Mouse (Mus musculus) testis, adult 2 months (tissue): Measurements from ENCODE around the gene Eaf1. TPM values are rescaled to one million over a fixed set of nuclear protein-coding genes. Genes with fewer than 3 reads are reported as not detected.

Source experiments
- H3K27ac ChIP-seq: fragments of 200-500 bp; 2 replicates; pipeline ENCODE4 v1.5.1; 2012; ENCODE audit warnings: low read depth, low read length; ENCODE audit not compliant: control insufficient read depth, insufficient read depth
- H3K27me3 ChIP-seq: fragments of 200-500 bp; 2 replicates; pipeline ENCODE4 v1.6.1; 2012; ENCODE audit warnings: mild to moderate bottlenecking, low read length, moderate library complexity; ENCODE audit not compliant: control insufficient read depth, insufficient read depth
- H3K36me3 ChIP-seq: fragments of 200-500 bp; 2 replicates; pipeline ENCODE4 v1.6.1; 2012; ENCODE audit warnings: mild to moderate bottlenecking, low read length; ENCODE audit not compliant: control insufficient read depth, insufficient read depth
- H3K4me1 ChIP-seq: fragments of 200-500 bp; 2 replicates; pipeline ENCODE4 v1.6.1; 2012; ENCODE audit warnings: low read length; ENCODE audit not compliant: control insufficient read depth, insufficient read depth
- H3K4me3 ChIP-seq: fragments of 200-500 bp; 2 replicates; pipeline ENCODE4 v1.5.1; 2012; ENCODE audit warnings: low read depth, mild to moderate bottlenecking, low read length, moderate library complexity, mixed read lengths; ENCODE audit not compliant: control insufficient read depth
- CTCF ChIP-seq: fragments of 200-500 bp; IDR thresholded peaks from 2 replicates; pipeline ENCODE4 v1.5.1; 2012; ENCODE audit warnings: low read depth, mild to moderate bottlenecking, inconsistent platforms, low read length, moderate library complexity; ENCODE audit not compliant: control insufficient read depth, insufficient read depth, insufficient replicate concordance
- POLR2A ChIP-seq: fragments of 200-500 bp; IDR thresholded peaks from 2 replicates; pipeline ENCODE4 v1.6.1; 2012; ENCODE audit warnings: low read depth, mild to moderate bottlenecking, inconsistent platforms, low read length, moderate library complexity; ENCODE audit not compliant: control insufficient read depth
- polyA plus RNA-seq: library from polyadenylated mRNA; depleted of rRNA; stranded (reverse); fragments of >200 nt; gene quantifications from 2 replicates; pipeline ENCODE4 v1.2.3, GENCODE M21; 2012

The Eaf1 gene
- polyA plus RNA-seq, 1 experiment, result 27.1 TPM

DNA sequence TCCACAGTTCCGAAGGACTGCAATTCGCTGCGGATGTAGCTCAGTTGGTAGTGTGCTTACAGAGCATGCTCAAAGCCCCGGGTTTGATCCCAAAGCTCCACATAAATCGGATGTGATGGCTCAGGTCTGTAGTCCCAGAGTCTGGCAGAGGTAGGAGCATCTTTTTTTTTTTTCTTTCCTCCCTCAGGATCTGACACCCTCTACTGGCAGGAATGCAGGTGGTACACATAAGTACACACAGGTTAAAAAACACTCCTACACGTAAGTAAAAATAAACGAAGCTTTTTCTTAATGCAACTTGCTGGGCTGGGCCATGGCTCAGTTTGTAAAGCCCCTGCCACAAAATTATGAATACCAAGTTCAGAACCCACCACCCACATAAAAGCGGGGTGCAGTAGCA, 30.0 kb upstream of the Eaf1 start:
- no peaks in the 10 kb centered on the region; the same call in 1 of the 2 replicates for H3K36me3 ChIP-seq

DNA sequence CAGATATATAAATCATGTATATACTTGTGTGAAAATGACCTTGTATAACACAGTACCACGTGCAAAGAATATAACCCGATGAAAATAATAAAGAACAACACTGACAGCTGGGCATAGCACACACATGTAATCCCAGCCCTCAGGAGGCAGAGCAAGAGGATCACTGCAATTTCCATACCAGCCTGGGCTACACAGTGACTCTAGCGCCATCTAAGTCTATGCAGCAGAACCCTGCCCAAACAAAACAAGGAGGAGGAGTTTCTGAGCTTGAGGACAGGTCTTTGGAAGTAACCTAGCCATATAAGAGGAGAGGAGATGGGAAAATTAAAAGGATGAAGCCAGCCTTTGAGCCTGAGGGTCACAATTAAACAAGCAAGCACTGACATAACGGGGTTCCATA, 24.5 kb upstream of the Eaf1 start:
- Histone ChIP-seq H3K36me3 (no peaks in the 10 kb centered on the region), H3K4me3 (no peak overlapping the region), H3K27ac (no peak overlapping the region), H3K27me3 (no peaks in the 10 kb centered on the region), H3K4me1 (no peaks in the 10 kb centered on the region)
- TF ChIP-seq CTCF, result no peak
- no peak for TF ChIP-seq POLR2A

More for the DNA sequence above, 30.0 kb upstream of the Eaf1 start:
- Histone ChIP-seq H3K4me3 (no peak overlapping the region), H3K27me3 (no peaks in the 10 kb centered on the region), H3K4me1 (no peaks in the 10 kb centered on the region; the same call in 1 of the 2 replicates), H3K27ac (no peak overlapping the region)
- TF ChIP-seq POLR2A, result no peak
- TF ChIP-seq CTCF, result no peak

DNA sequence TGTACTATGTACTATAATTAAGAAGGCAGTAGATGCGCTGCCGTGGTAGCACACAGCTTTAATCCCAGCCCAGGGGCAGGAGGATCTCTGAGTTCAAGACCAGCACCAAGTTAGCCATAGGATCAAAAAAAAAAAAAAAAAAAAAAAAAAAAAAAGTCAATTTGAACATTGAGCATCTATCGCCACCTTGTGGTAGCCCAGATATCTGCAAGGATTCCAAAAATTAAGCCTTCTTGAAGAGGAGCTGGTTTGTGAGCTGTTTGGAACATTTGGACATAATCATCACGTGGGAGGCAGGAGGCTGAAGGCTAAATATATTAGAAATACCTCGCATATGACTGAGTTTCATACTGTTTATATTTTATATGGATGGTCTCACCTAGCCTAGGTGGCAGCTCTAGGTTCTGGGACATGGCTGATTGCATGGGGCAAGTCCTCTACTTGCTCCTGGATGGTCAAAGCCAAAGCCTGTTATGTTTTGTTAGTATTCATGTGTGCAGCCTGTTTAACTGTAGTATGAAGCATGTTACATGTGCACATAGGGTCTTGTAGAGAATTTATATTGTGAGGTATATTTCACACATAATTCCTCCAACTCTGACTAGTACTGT, 21.6 kb upstream of the Eaf1 start:
- Histone ChIP-seq H3K36me3 (no peaks in the 10 kb centered on the region), H3K27me3 (no peaks in the 10 kb centered on the region), H3K27ac (no peak overlapping the region; the same call in 1 of the 2 replicates), H3K4me1 (no peaks in the 10 kb centered on the region), H3K4me3 (no peak overlapping the region)
- TF ChIP-seq CTCF (no peak), POLR2A (no peak)

DNA sequence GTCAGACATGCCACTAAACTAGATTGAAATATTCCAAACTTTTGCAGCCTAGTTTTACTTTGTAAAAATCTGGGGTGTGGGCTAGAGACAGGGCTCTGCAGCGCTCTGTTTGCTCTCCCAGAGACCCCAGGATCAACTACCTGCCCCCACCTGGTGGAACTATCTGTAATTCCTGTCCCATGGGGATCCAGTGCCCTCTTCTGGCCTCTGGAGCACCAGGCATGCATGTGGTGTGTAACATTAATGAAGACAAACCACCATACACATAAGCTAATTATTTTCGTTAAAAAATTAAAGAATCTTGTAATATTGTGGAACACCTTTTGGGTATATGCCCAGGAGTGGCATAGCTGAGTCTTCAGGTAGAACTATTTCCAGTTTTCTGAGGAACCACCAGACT, 20.9 kb upstream of the Eaf1 start:
- no peak overlapping the region for H3K27ac ChIP-seq
- H3K4me1 ChIP-seq, result no peaks in the 10 kb centered on the region
- TF ChIP-seq CTCF (no peak), POLR2A (no peak)

DNA sequence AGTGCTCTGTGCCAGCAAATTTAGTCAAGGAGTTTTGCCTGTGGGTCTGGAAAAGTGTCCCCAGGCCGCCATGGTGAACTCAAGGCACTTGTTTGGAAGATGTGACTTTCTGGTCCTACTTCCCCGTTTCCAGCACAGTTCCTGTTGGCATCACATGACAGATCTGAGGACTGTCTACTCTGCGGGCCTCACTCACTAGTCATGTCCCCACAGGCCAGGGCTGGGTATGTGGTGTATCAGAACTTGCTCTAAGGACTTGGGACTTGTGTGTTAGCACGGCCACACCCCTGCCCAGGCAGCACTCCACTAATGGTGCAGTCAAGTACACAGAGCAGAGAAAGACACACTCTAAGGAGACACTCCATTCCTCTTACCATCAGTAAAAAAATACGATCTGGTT, 11.8 kb upstream of the Eaf1 start:
- no peaks in the 10 kb centered on the region for H3K4me1 ChIP-seq
- H3K4me3 ChIP-seq, result no peak overlapping the region
- peaks cover 4% of the 10 kb centered on the region for H3K36me3 ChIP-seq
- H3K27ac ChIP-seq, result no peak overlapping the region
- TF ChIP-seq CTCF, result no peak
- no peak for TF ChIP-seq POLR2A
- no peaks in the 10 kb centered on the region for H3K27me3 ChIP-seq

More for the DNA sequence above, 20.9 kb upstream of the Eaf1 start:
- Histone ChIP-seq H3K27me3 (no peaks in the 10 kb centered on the region), H3K4me3 (no peak overlapping the region), H3K36me3 (no peaks in the 10 kb centered on the region)

DNA sequence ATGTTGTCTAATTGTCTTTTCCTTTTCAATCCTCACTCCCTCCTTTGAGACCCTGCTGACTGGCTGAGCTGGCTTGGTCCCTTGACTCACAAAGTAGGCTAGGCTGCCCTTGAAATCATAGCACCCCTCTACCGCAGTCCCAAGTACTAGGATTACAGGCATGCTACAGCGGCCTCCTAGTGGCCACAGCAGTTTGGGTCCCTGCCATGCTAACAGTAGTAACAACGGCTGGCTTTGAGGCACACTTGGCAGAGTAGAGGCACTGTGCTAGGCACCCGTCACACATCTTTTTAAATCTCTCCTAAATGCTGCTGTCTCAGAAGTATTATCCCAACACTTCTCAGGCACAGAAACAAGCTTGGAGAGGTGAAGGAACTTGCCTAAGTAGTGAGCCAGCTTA, 7.7 kb upstream of the Eaf1 start:
- TF ChIP-seq CTCF, result no peak; the same call in 1 of the 2 replicates
- TF ChIP-seq POLR2A, result no peak
- Histone ChIP-seq H3K4me3 (no peak overlapping the region), H3K36me3 (peaks cover 3% of the 10 kb centered on the region), H3K27ac (no peak overlapping the region), H3K27me3 (no peaks in the 10 kb centered on the region), H3K4me1 (no peaks in the 10 kb centered on the region)

DNA sequence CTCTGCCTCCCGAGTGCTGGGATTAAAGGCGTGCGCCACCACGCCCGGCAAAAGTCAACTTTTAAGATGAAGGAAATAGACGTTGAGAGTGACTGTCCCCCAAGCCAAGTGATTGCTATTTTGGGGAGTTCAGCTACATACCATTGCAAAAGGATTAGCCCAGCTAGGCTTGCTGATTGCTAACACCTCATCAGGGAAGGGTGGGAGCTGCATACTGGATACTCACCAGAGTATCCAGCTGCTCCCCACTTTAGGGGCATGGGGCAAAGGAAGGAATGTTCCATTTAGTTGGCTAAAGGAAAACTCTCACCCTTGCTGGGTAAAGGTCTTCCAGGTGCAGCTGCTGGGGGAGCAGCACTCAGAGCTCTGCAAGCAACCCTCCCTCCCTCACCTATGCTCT, 6.1 kb upstream of the Eaf1 start:
- H3K27ac ChIP-seq, result no peak overlapping the region
- no peaks in the 10 kb centered on the region; the same call in 1 of the 2 replicates for H3K36me3 ChIP-seq
- H3K4me1 ChIP-seq, result no peaks in the 10 kb centered on the region
- H3K27me3 ChIP-seq, result no peaks in the 10 kb centered on the region
- no peak overlapping the region for H3K4me3 ChIP-seq
- TF ChIP-seq CTCF (no peak), POLR2A (no peak)

DNA sequence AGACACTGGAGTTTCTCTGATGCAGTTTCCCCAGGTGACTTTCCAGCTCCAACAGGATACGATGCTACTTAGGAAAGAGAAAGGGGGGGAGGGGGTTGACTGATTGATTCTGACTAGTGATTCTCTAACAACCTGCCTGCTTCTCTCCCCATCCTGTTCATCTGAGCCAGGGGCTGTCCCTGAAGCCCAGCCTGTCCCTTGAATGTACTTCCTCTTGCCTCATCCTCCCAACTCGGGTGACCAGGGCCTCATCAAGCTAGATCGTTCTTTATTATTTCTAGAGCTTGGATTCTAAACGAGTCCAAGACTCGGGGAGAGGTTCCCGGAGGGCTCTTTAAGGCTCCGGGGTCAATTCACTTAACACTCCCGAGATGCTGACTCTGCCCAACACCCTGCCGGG, 298 bp upstream of the Eaf1 start:
- no peak for TF ChIP-seq POLR2A
- TF ChIP-seq CTCF, result no peak
- Histone ChIP-seq H3K4me3 (peak overlapping the region; percentile 81), H3K36me3 (no peaks in the 10 kb centered on the region; the same call in none of the 2 replicates), H3K27ac (peak overlapping the region; percentile 79), H3K4me1 (peaks cover 3% of the 10 kb centered on the region; the same call in 1 of the 2 replicates), H3K27me3 (no peaks in the 10 kb centered on the region)
